Mouse (Mus musculus) C2C12 (cell line): Measurements from ENCODE around the gene Nfix. TPM values are rescaled to one million over a fixed set of nuclear protein-coding genes. Genes with fewer than 3 reads are reported as not detected.

ENCODE experiments used
- H3K27me3 ChIP-seq: one replicate; pipeline ENCODE4 v1.6.1; 2011; ENCODE audit not compliant: control insufficient read depth, insufficient read depth, insufficient read length
- H3K36me3 ChIP-seq: one replicate; pipeline ENCODE4 v1.6.1; 2011; ENCODE audit not compliant: control insufficient read depth, insufficient read depth
- H3K4me3 ChIP-seq: one replicate; pipeline ENCODE4 v1.5.1; 2011; ENCODE audit warnings: mild to moderate bottlenecking, control low read depth; ENCODE audit not compliant: poor library complexity, insufficient read depth, severe bottlenecking
- H3K79me2 ChIP-seq: one replicate; pipeline ENCODE4 v1.6.1; 2011; ENCODE audit not compliant: control insufficient read depth, insufficient read depth
- H3K79me3 ChIP-seq: one replicate; pipeline ENCODE4 v1.6.1; 2011; ENCODE audit warnings: low read depth, control low read depth
- H3ac ChIP-seq: one replicate; pipeline ENCODE3; 2011; ENCODE audit warnings: low read depth; ENCODE audit not compliant: control insufficient read depth, insufficient read length
- CEBPB ChIP-seq: IDR thresholded peaks from one replicate; pipeline ENCODE4 v1.6.1; 2011; ENCODE audit warnings: low read depth, mild to moderate bottlenecking, control low read depth, moderate library complexity
- CTCF ChIP-seq: IDR thresholded peaks from one replicate; pipeline ENCODE4 v1.5.1; 2011; ENCODE audit not compliant: control insufficient read depth, insufficient read depth, insufficient read length
- FOSL1 ChIP-seq: IDR thresholded peaks from one replicate; pipeline ENCODE4 v1.8.0; 2011; ENCODE audit warnings: mild to moderate bottlenecking, low read length; ENCODE audit not compliant: poor library complexity, insufficient read depth, severe bottlenecking
- MAX ChIP-seq: IDR thresholded peaks from one replicate; pipeline ENCODE4 v1.6.1; 2011; ENCODE audit warnings: mild to moderate bottlenecking, control low read depth
- MYOD1 ChIP-seq: IDR thresholded peaks from one replicate; pipeline ENCODE4 v1.6.1; 2011; ENCODE audit warnings: low read depth; ENCODE audit not compliant: control insufficient read depth, insufficient read length
- MYOG ChIP-seq: IDR thresholded peaks from one replicate; pipeline ENCODE4 v1.6.1; 2011; ENCODE audit not compliant: control insufficient read depth, insufficient read length; ENCODE audit errors: extremely low read depth
- USF1 ChIP-seq: IDR thresholded peaks from one replicate; pipeline ENCODE4 v1.6.1; 2011; ENCODE audit warnings: low read depth, mild to moderate bottlenecking, control low read depth, moderate library complexity
- polyA plus RNA-seq: library from polyadenylated mRNA; unstranded; fragments of >200 nt; fragmentation: generic; extraction: Trizol; gene quantifications from one replicate; pipeline ENCODE4 v1.2.1, GENCODE M21; 2012; ENCODE audit warnings: missing spikeins

Gene Nfix
- polyA plus RNA-seq, 1 experiment = 50.7 TPM

GRCm38 (mm10) chr8:84737608-84738007, 62.5 kb downstream of the Nfix start:
- TF ChIP-seq MYOD1 (no peak), USF1 (peak; percentile 52), CTCF (peak; percentile 99), MAX (peak; percentile 91), FOSL1 (no peak)

GRCm38 (mm10) chr8:84736521-84736920, 63.6 kb downstream of the Nfix start:
- H3K79me3 ChIP-seq = no peaks in the 10 kb centered on the region
- peaks cover 83% of the 10 kb centered on the region for H3K79me2 ChIP-seq
- H3K27me3 ChIP-seq = no peaks in the 10 kb centered on the region
- H3K4me3 ChIP-seq = no peak overlapping the region
- TF ChIP-seq MYOD1 (no peak), CTCF (no peak), CEBPB (no peak), MYOG (no peak), FOSL1 (no peak), USF1 (no peak), MAX (no peak)
- H3K36me3 ChIP-seq = peaks cover 14% of the 10 kb centered on the region
- H3ac ChIP-seq = no peak overlapping the region

More at GRCm38 (mm10) chr8:84737608-84738007, 62.5 kb downstream of the Nfix start:
- Histone ChIP-seq H3K79me3 (no peaks in the 10 kb centered on the region), H3K4me3 (no peak overlapping the region), H3K79me2 (peaks cover 84% of the 10 kb centered on the region), H3K36me3 (peaks cover 9% of the 10 kb centered on the region), H3ac (peak overlapping the region; percentile 2), H3K27me3 (no peaks in the 10 kb centered on the region)

GRCm38 (mm10) chr8:84735597-84735996, 64.5 kb downstream of the Nfix start:
- Histone ChIP-seq H3K79me2 (peaks cover 78% of the 10 kb centered on the region), H3K27me3 (no peaks in the 10 kb centered on the region), H3ac (no peak overlapping the region), H3K79me3 (no peaks in the 10 kb centered on the region), H3K4me3 (no peak overlapping the region), H3K36me3 (peaks cover 7% of the 10 kb centered on the region)
- TF ChIP-seq MYOG (no peak), USF1 (no peak), CEBPB (no peak), CTCF (no peak), MAX (no peak), FOSL1 (no peak), MYOD1 (no peak)

GRCm38 (mm10) chr8:84734680-84735079, 65.5 kb downstream of the Nfix start:
- Histone ChIP-seq H3K27me3 (no peaks in the 10 kb centered on the region), H3K4me3 (no peak overlapping the region), H3K36me3 (peaks cover 7% of the 10 kb centered on the region), H3K79me3 (no peaks in the 10 kb centered on the region), H3K79me2 (peaks cover 73% of the 10 kb centered on the region), H3ac (no peak overlapping the region)
- TF ChIP-seq USF1 (no peak), CEBPB (no peak), MYOD1 (no peak)

- peaks cover 7% of the 10 kb centered on the region for H3K36me3 ChIP-seq
- H3K79me3 ChIP-seq = no peaks in the 10 kb centered on the region
- no peak overlapping the region for H3ac ChIP-seq
- H3K79me2 ChIP-seq = peaks cover 69% of the 10 kb centered on the region
- TF ChIP-seq CEBPB (no peak), MYOD1 (no peak), CTCF (no peak), USF1 (no peak), MYOG (no peak), FOSL1 (no peak), MAX (no peak)
- H3K4me3 ChIP-seq = no peak overlapping the region
- no peaks in the 10 kb centered on the region for H3K27me3 ChIP-seq
Measured at GRCm38 (mm10) chr8:84733959-84734358, 66.2 kb downstream of the Nfix start.

- Histone ChIP-seq H3K27me3 (no peaks in the 10 kb centered on the region), H3ac (no peak overlapping the region)
- no peak for TF ChIP-seq MAX
- no peak for TF ChIP-seq USF1
- TF ChIP-seq FOSL1 = no peak
- no peak for TF ChIP-seq CTCF
- no peak for TF ChIP-seq MYOG
- TF ChIP-seq MYOD1 = no peak
- TF ChIP-seq CEBPB = no peak
Measured at GRCm38 (mm10) chr8:84732996-84733395, 67.1 kb downstream of the Nfix start.

More at GRCm38 (mm10) chr8:84732996-84733395, 67.1 kb downstream of the Nfix start:
- Histone ChIP-seq H3K79me2 (peaks cover 63% of the 10 kb centered on the region), H3K79me3 (no peaks in the 10 kb centered on the region), H3K4me3 (no peak overlapping the region), H3K36me3 (peaks cover 7% of the 10 kb centered on the region)
